Mouse (Mus musculus): ENCODE results near the gene Scn10a. TPM values are rescaled to one million over a fixed set of nuclear protein-coding genes. Genes with fewer than 3 reads are reported as not detected.

Gene Scn10a
- total RNA-seq, 2 experiments from 2014 or later: 0.22 to 0.33 TPM

DNA sequence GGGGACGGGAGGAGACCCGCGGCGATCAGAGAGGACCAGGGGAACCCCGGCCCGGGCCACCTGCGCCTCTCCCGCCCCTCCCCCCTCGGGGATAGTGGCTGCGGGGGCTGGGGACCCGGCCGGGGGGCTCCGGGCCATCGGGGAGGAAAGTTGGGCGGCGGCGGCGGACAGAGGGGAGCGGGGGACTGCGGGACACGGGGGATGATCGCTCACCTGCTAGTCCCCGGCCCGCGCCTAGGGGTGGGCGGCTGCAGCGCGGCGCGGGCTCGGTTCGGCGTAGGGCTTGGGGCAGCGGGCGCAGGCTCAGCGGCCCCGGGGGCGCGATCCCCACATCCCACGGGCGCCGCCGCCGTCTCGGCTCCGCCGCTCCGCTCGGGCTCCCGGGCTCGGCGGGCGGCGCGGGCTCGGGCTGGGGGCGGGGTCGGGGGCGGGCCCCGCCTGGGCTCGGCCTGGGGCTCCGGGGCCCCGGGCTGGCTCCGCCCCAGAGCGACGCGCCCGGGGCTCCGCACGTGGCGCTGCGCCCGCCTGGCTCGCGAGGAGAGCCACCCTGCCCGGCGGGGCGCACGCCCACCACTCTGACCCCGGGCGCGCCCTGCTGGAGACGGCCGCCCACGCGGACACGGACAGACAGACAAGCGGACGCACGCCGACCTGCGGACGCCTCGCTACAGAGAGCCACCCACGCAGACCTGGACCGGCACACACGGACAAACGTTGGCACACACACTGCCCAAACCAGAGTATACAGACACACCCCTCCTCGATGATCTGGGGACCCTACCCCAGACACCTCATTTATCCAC, 140.3 kb downstream of the Scn10a start, which contains the start of gene Scn5a:
Scn5a (minus strand) TSS at position 381 of the 803 bp plus-strand sequence.
- intact Hi-C loops (cut with DNase I): loop anchor here (2.0 kb wide), 1 partner anchor 16 kb away; no protein-coding TSS in a partner anchor
- DNase-seq: no peak

DNA sequence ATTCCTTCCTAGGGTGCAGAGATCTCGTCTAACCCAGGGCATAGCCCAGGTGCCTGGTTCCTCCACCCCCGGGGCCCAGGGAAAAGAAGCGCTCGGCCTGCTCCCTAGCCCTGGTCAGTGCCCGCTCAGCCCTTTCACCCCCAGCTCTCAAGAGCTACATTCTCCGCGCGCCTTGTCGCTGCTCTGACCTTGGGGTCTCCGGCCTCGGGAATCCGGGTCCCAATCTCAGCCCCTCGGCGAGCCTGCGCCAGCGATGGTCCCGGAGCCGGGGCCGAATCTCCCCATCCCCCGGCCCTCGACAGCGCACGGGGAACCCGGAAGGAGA, 140.8 kb downstream of the Scn10a start:
- DNase-seq: no peak
- intact Hi-C loops (cut with DNase I): loop anchor here (2.0 kb wide), 1 partner anchor 15 kb away; no protein-coding TSS in a partner anchor

DNA sequence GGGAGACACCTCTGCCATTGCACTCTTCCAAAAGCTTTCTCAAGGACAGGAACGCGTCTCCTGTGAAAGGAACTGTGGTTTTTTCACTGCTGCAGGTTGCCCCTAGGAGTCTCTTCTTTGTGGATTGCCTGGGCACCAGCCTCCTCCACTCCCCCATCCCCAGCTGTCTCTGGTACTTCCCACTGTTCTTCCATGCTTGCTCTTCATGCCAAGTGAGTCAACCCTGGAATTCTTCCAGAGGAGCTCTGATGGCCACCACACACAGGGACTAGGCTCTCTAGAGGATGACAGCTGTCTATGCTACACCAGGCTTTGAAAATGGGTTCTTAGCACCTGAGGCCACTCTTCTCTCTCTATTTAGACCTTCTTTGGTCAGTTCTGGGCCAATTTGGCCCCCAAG, 142.1 kb downstream of the Scn10a start:
- DNase-seq: no peak
- intact Hi-C loops (cut with DNase I): no loop called here

GRCm38 (mm10) chr9:119575732-119576131, 143.4 kb downstream of the Scn10a start:
- intact Hi-C loops (cut with DNase I): no loop called here
- no peak for DNase-seq

DNA sequence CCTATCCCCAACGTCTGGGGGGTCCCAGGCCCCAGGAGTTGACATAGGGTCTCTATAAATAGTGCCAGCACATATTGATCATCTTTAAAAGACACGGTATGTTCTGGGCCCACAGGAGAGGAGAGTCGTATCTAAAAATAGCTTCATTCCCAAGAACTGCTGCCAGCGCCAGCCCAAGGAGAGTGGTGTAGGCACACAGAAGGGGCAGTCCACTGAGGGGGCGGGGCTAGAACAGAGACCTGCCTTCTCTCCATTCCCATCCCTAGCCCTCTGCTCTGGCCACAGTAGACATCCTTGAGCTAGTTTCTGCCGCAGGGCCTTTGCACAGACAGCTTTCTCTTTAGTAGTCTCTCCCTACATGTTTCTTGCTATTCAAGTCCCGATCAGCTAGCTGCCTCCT, 144.8 kb downstream of the Scn10a start:
- peak; percentile 48 to 64 for DNase-seq
- intact Hi-C loops (cut with DNase I): no loop called here

DNA sequence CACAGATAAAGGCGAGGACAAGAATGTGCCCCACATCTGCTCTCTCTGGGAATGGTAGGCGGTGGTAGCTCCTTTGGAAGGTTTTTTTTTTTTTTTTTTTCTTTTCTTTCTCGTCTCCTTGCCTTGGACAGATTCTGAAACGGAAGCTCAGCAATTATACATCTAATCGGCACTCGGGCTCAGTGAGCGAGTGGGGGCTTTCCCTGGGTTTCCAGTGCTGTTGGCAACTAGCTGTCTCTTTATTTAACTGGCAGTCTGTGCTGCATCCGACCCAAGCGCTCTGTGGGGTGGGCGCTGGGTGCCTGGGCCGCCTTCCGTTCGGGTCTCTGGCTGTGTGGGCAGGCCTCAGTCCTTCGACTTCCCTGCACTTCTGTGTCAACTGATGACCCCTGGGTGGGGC, 146.1 kb downstream of the Scn10a start:
- no peak for DNase-seq
- intact Hi-C loops (cut with DNase I): no loop called here

- intact Hi-C loops (cut with DNase I): no loop called here
- no peak for DNase-seq
Measured at GRCm38 (mm10) chr9:119571411-119571888, 147.7 kb downstream of the Scn10a start.

- DNase-seq: no peak
- intact Hi-C loops (cut with DNase I): no loop called here
Measured at GRCm38 (mm10) chr9:119570652-119571051, 148.5 kb downstream of the Scn10a start.

GRCm38 (mm10) chr9:119568732-119569131, 150.4 kb downstream of the Scn10a start:
- intact Hi-C loops (cut with DNase I): loop anchor here (10.0 kb wide), 1 partner anchor 474 kb away; the partner anchor contains the start of gene Plcd1
- DNase-seq: no peak

DNA sequence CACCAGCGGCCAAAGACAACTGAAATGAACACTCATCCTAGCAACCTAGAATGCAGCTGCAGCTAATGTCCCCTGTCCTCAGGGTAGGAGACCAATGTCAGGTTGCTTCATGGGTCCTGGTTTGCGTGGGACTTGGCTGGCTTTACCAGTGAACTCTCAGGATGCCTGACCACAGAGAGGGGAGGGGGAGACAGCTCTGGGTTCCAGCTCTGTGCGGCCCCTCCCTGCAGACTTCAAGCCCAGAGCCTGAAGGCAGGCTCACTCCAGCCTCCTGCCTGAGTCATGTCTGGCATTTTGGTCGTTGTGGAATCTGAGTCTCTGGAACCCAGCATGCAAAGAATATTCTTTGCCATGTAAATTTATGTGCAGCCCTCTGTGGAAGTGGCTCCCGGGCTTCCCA, 151.3 kb downstream of the Scn10a start:
- DNase-seq: no peak
- intact Hi-C loops (cut with DNase I): loop anchor here (10.0 kb wide), 1 partner anchor 473 kb away; the partner anchor contains the start of gene Plcd1

GRCm38 (mm10) chr9:119566214-119566613, 152.9 kb downstream of the Scn10a start:
- DNase-seq: no peak
- intact Hi-C loops (cut with DNase I): loop anchor here (10.0 kb wide), 1 partner anchor 471 kb away; the partner anchor contains the start of gene Plcd1

DNA sequence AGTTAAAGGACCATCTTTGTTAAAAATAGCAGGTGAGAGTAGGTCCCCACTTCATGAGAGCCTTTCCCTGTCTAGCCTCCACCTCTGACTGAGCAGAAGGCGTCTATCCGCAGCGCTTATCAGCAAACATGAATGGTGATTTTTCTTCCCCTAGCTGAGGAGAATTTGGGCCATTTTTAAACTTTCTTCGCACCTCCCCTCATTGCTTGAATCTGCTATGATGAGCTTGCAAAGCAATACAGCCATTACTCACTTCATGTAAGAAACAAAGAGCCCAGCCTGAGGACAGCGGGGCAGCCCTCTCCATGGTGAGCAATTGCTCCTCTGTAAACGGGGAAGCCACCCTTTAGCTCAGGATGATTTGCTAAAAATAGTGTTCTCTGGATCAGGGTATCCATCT, 154.3 kb downstream of the Scn10a start:
- DNase-seq: no peak
- intact Hi-C loops (cut with DNase I): loop anchor here (10.0 kb wide), 1 partner anchor 470 kb away; the partner anchor contains the start of gene Plcd1

GRCm38 (mm10) chr9:119563617-119564016, 155.5 kb downstream of the Scn10a start:
- intact Hi-C loops (cut with DNase I): loop anchor here (2.0 to 10.0 kb wide), 2 partner anchors 15 to 469 kb away; partner anchors contain the start of genes Plcd1 and Scn5a
- DNase-seq: peak in 1 of 2 experiments; percentile 51

DNA sequence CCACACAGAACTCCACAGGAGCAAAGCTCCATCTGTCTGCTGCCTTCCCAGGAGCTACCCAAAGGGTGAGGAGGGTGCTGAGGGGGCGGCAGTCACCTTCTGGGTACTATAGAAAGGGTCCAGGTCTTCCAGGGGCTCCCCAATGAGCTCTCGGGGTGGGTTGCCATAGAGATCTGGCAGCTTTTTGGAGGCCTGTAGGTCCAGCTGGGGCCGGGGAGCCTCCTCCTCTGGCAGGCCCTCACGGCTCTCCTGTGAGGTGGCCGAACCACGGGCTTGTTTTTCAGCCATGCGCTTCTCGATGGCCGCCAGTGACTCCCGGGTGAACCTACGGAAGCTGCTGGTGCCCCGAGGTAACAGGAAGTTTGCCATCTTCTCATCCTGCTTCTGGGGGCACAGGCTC, 156.9 kb downstream of the Scn10a start:
- intact Hi-C loops (cut with DNase I): loop anchor here (2.0 to 10.0 kb wide), 2 partner anchors 17 to 467 kb away; partner anchors contain the start of genes Plcd1 and Scn5a
- DNase-seq: no peak

DNA sequence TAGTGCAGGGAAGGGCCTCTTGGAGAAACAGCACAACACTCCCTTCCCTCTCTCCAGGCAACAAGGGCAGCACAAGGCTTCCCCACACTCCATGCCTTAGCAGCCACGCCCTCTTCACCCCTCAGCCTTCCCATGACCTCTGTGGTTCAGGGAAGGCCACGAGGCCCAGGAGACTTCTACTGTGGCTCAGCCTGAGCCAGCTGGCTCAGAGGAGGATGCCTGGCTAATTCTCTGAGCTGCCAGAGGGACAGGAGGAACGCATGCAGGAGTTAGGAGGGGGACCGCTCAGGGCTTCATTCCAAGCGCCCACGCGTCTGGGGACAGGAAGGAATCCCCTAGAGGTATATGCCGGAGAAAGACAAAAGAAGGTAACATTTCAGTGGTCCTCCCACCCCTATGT, 157.4 kb downstream of the Scn10a start:
- intact Hi-C loops (cut with DNase I): loop anchor here (2.0 to 10.0 kb wide), 2 partner anchors 17 to 467 kb away; partner anchors contain the start of genes Plcd1 and Scn5a
- DNase-seq: no peak

DNA sequence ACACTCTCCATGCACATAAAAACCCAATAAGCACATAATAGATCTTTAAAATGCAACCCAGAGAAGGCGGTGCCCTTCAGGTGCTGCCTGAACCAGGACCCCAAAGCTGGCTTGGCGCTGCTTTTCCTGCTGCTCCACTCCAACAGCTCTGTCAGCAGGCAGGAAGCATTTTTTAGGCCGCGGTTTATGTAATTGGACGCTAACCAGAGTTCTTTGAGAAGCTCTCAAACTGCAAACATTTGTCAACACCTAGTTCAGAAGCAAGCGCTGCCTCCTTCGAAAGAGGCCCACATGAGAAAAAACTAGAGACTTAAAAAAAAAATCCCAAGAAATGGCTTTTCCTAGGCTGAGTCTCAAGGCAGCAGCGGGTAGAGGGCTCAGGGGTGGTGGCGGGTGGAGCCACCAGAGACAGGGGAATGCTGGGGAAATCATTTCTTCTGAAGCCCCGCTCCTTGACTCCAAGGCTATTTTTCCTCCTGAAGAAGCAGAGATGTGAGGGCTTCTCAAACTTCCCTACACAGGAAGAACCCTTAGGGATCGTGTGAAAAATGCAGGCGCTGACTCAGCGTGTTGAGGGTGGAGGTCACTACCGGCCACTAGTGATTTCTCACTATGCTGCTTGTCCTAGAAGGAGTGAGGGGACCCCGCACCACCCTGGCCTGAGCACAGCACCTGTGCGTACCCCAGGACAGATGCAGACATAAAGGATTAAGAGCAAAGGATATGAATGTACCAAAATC, 159.4 kb downstream of the Scn10a start:
- intact Hi-C loops (cut with DNase I): loop anchor here (10.0 kb wide), 1 partner anchor 465 kb away; the partner anchor contains the start of gene Plcd1
- DNase-seq: no peak

Other genes starting within 250 kb of the Scn10a start
- 100 to 1,000 TPM; 127 to 161 TPM for gene Scn5a, start 140.3 kb downstream of the Scn10a start, total RNA-seq (2021)
- gene Scn11a, start 106.1 kb upstream of the Scn10a start, total RNA-seq (2021): under 1 TPM in 1 of 2 experiments, not detected in 1; 0.05 TPM
- 10 to 100 TPM; 27.6 to 29.2 TPM for gene Wdr48, start 175.6 kb upstream of the Scn10a start, total RNA-seq (2021)
- gene Gorasp1, start 218.2 kb upstream of the Scn10a start, total RNA-seq (2021): 10 to 100 TPM; 30.2 to 30.6 TPM
- not detected for gene Ttc21a, start 218.3 kb upstream of the Scn10a start, total RNA-seq (2021)